Mouse (Mus musculus) intestine, embryonic 15.5 days (tissue): ENCODE results near the gene Hspa5. TPM values are rescaled to one million over a fixed set of nuclear protein-coding genes. Genes with fewer than 3 reads are reported as not detected.

Source experiments
- ATAC-seq: fragments of 200-750 bp; cut with Nextera tagmentation; 2 replicates; pipeline ENCODE4 v1.8.0; 2017; ENCODE audit warnings: moderate TSS enrichment, moderate library complexity
- H3K27ac ChIP-seq: fragments of 300-500 bp; sonication (generic); 2 replicates; pipeline ENCODE4 v1.5.1; 2015; ENCODE audit warnings: mild to moderate bottlenecking, inconsistent platforms
- H3K27me3 ChIP-seq: fragments of 300-500 bp; sonication (generic); replicated peaks from 2 replicates; pipeline ENCODE4 v1.6.1; 2015; ENCODE audit warnings: inconsistent platforms
- H3K36me3 ChIP-seq: fragments of 300-500 bp; sonication (generic); 2 replicates; pipeline ENCODE4 v1.6.1; 2015; ENCODE audit warnings: inconsistent platforms
- H3K4me1 ChIP-seq: fragments of 300-500 bp; sonication (generic); replicated peaks from 2 replicates; pipeline ENCODE4 v1.6.1; 2015; ENCODE audit warnings: inconsistent platforms
- H3K4me2 ChIP-seq: fragments of 300-500 bp; sonication (generic); replicated peaks from 2 replicates; pipeline ENCODE4 v1.6.1; 2015; ENCODE audit warnings: mild to moderate bottlenecking, inconsistent platforms
- H3K4me3 ChIP-seq: fragments of 300-500 bp; sonication (generic); replicated peaks from 2 replicates; pipeline ENCODE4 v1.5.1; 2015; ENCODE audit warnings: inconsistent platforms
- H3K9ac ChIP-seq: fragments of 300-500 bp; sonication (generic); 2 replicates; pipeline ENCODE4 v1.6.1; 2015; ENCODE audit warnings: inconsistent platforms
- H3K9me3 ChIP-seq: fragments of 300-500 bp; sonication (generic); 2 replicates; pipeline ENCODE4 v1.6.1; 2016; ENCODE audit warnings: inconsistent platforms
- WGBS: fragments of 180-500 bp; shearing (Covaris S2); methylation state at CpG from one replicate; pipeline ENCODE4 v1.1.7; 2015; 5-methylcytosine and 5-hydroxymethylcytosine counted together
- polyA plus RNA-seq: library from polyadenylated mRNA; unstranded; fragments of >200 nt; fragmentation: Nextera tagmentation; extraction: Ambion mirVana; gene quantifications from 2 replicates; pipeline ENCODE4 v1.2.1, GENCODE M21; 2015

Gene Hspa5
- polyA plus RNA-seq, result 1,028 and 1,048 TPM in 2 replicates

GRCm38 (mm10) chr2:34771368-34772226 is at the start of gene Hspa5:
Gene Hspa5 (plus strand): TSS chr2:34771970.
- peak; percentile 99 for ATAC-seq
- Histone ChIP-seq H3K27me3 (no peaks in the 10 kb centered on the region), H3K4me3 (peak within 1 kb of the TSS; percentile 88), H3K4me1 (peaks cover 28% of the 10 kb centered on the region), H3K27ac (peak within 1 kb of the TSS; percentile 90), H3K9ac (peak within 1 kb of the TSS; percentile 97), H3K9me3 (no peaks in the 10 kb centered on the region), H3K4me2 (peak within 1 kb of the TSS; percentile 61), H3K36me3 (peaks cover 26% of the 10 kb centered on the region)
- under 1% methylated on average over 60 of the region's 60 CpGs for WGBS

GRCm38 (mm10) chr2:34725269-34725668 is 46.5 kb upstream of the Hspa5 start:
- 91% methylated on average over 5 of the region's 5 CpGs for WGBS
- H3K9me3 ChIP-seq, result no peaks in the 10 kb centered on the region
- no peaks in the 10 kb centered on the region for H3K4me1 ChIP-seq
- no peak overlapping the region for H3K27ac ChIP-seq
- no peak overlapping the region for H3K4me3 ChIP-seq
- peaks cover 9% of the 10 kb centered on the region; the same call in 1 of the 2 replicates for H3K36me3 ChIP-seq
- H3K4me2 ChIP-seq, result no peak overlapping the region
- no peaks in the 10 kb centered on the region for H3K27me3 ChIP-seq
- no peak overlapping the region for H3K9ac ChIP-seq
- no peak for ATAC-seq

- Histone ChIP-seq H3K27me3 (no peaks in the 10 kb centered on the region), H3K4me2 (no peak overlapping the region), H3K4me3 (no peak overlapping the region), H3K36me3 (peaks cover 7% of the 10 kb centered on the region; the same call in 1 of the 2 replicates), H3K9me3 (no peaks in the 10 kb centered on the region), H3K9ac (no peak overlapping the region), H3K4me1 (no peaks in the 10 kb centered on the region), H3K27ac (no peak overlapping the region)
- no peak for ATAC-seq
- whole genome bisulfite sequencing, result 94% methylated on average over 8 of the region's 8 CpGs
Measured at GRCm38 (mm10) chr2:34727045-34727728, 44.6 kb upstream of the Hspa5 start.

GRCm38 (mm10) chr2:34736626-34737025 is 35.1 kb upstream of the Hspa5 start:
- Histone ChIP-seq H3K27ac (no peak overlapping the region), H3K9ac (no peak overlapping the region), H3K4me2 (no peak overlapping the region), H3K4me1 (no peaks in the 10 kb centered on the region), H3K36me3 (no peaks in the 10 kb centered on the region), H3K4me3 (no peak overlapping the region), H3K27me3 (no peaks in the 10 kb centered on the region), H3K9me3 (no peaks in the 10 kb centered on the region)
- no peak for ATAC-seq
- WGBS, result 97% methylated on average over 1 of the region's 1 CpGs

- ATAC-seq, result no peak
Measured at GRCm38 (mm10) chr2:34737911-34738310, 33.9 kb upstream of the Hspa5 start.

GRCm38 (mm10) chr2:34739684-34740391 is 31.9 kb upstream of the Hspa5 start:
- Histone ChIP-seq H3K36me3 (0 out of 2 replicates have a peak, but pooled peaks cover 3% of the 10 kb centered on the region), H3K27me3 (no peaks in the 10 kb centered on the region), H3K4me2 (no peak overlapping the region), H3K27ac (no peak overlapping the region), H3K4me3 (no peak overlapping the region), H3K9ac (no peak overlapping the region), H3K4me1 (no peaks in the 10 kb centered on the region), H3K9me3 (no peaks in the 10 kb centered on the region)
- ATAC-seq, result no peak; the same call in 1 of the 2 replicates
- WGBS, result 83% methylated on average over 1 of the region's 1 CpGs

More at GRCm38 (mm10) chr2:34737911-34738310, 33.9 kb upstream of the Hspa5 start:
- Histone ChIP-seq H3K4me2 (no peak overlapping the region), H3K27me3 (no peaks in the 10 kb centered on the region), H3K4me3 (no peak overlapping the region), H3K36me3 (no peaks in the 10 kb centered on the region), H3K4me1 (no peaks in the 10 kb centered on the region), H3K27ac (no peak overlapping the region), H3K9ac (no peak overlapping the region), H3K9me3 (no peaks in the 10 kb centered on the region)
- WGBS, result 35% methylated on average over 1 of the region's 1 CpGs

GRCm38 (mm10) chr2:34741390-34742159 is 30.2 kb upstream of the Hspa5 start:
- 0 out of 2 replicates have a peak, but pooled peaks cover 3% of the 10 kb centered on the region for H3K36me3 ChIP-seq
- no peak overlapping the region for H3K4me3 ChIP-seq
- H3K4me2 ChIP-seq, result no peak overlapping the region
- H3K27me3 ChIP-seq, result no peaks in the 10 kb centered on the region
- no peak overlapping the region for H3K9ac ChIP-seq
- no peaks in the 10 kb centered on the region for H3K4me1 ChIP-seq
- H3K9me3 ChIP-seq, result no peaks in the 10 kb centered on the region
- 89% methylated on average over 12 of the region's 12 CpGs for WGBS
- no peak overlapping the region for H3K27ac ChIP-seq
- ATAC-seq, result no peak

- no peak overlapping the region for H3K9ac ChIP-seq
- H3K27ac ChIP-seq, result no peak overlapping the region
- no peaks in the 10 kb centered on the region for H3K9me3 ChIP-seq
- no peaks in the 10 kb centered on the region for H3K27me3 ChIP-seq
- ATAC-seq, result no peak
- H3K36me3 ChIP-seq, result 0 out of 2 replicates have a peak, but pooled peaks cover 3% of the 10 kb centered on the region
- H3K4me2 ChIP-seq, result no peak overlapping the region
- 87% methylated on average over 8 of the region's 8 CpGs for WGBS
- no peaks in the 10 kb centered on the region for H3K4me1 ChIP-seq
- no peak overlapping the region for H3K4me3 ChIP-seq
Measured at GRCm38 (mm10) chr2:34742675-34743074, 29.1 kb upstream of the Hspa5 start.

GRCm38 (mm10) chr2:34744476-34744875 is 27.3 kb upstream of the Hspa5 start:
- no peak overlapping the region for H3K27ac ChIP-seq
- H3K4me2 ChIP-seq, result no peak overlapping the region
- no peak overlapping the region for H3K9ac ChIP-seq
- H3K27me3 ChIP-seq, result no peaks in the 10 kb centered on the region
- H3K36me3 ChIP-seq, result 0 out of 2 replicates have a peak, but pooled peaks cover 3% of the 10 kb centered on the region
- H3K9me3 ChIP-seq, result no peaks in the 10 kb centered on the region
- H3K4me3 ChIP-seq, result no peak overlapping the region
- 92% methylated on average over 8 of the region's 8 CpGs for WGBS
- no peak for ATAC-seq
- no peaks in the 10 kb centered on the region for H3K4me1 ChIP-seq

GRCm38 (mm10) chr2:34745673-34746072 is 26.1 kb upstream of the Hspa5 start:
- Histone ChIP-seq H3K4me2 (no peak overlapping the region), H3K9me3 (no peaks in the 10 kb centered on the region), H3K4me1 (no peaks in the 10 kb centered on the region), H3K27ac (no peak overlapping the region), H3K9ac (no peak overlapping the region), H3K4me3 (no peak overlapping the region), H3K27me3 (no peaks in the 10 kb centered on the region), H3K36me3 (0 out of 2 replicates have a peak, but pooled peaks cover 3% of the 10 kb centered on the region)
- ATAC-seq, result no peak
- 87% methylated on average over 2 of the region's 2 CpGs for WGBS

- 73% methylated on average over 4 of the region's 4 CpGs for WGBS
- Histone ChIP-seq H3K4me1 (peaks cover 5% of the 10 kb centered on the region; the same call in 1 of the 2 replicates), H3K9ac (no peak overlapping the region), H3K27ac (no peak overlapping the region), H3K4me3 (no peak overlapping the region), H3K36me3 (0 out of 2 replicates have a peak, but pooled peaks cover 3% of the 10 kb centered on the region), H3K27me3 (no peaks in the 10 kb centered on the region), H3K4me2 (no peak overlapping the region), H3K9me3 (no peaks in the 10 kb centered on the region)
- no peak for ATAC-seq
Measured at GRCm38 (mm10) chr2:34748479-34748878, 23.3 kb upstream of the Hspa5 start.
